Mouse (Mus musculus): ENCODE data around the gene Ap4m1.

GRCm38 (mm10) chr5:138155443-138155976 is 16.3 kb upstream of the Ap4m1 start, which contains the start of gene Zfp113:
- TF ChIP-seq POLR2A (IDR thresholded peaks at IDR 0.05; ENCODE audit: borderline replicate concordance, control insufficient read depth, low read depth, low read length) = peak; percentile 51; the same call in 1 of the 2 replicates
- TF ChIP-seq CTCF (IDR thresholded peaks at IDR 0.05; ENCODE audit: control insufficient read depth, insufficient read depth, low read length) = peak; percentile 97

Measured in bone marrow, adult 2 months (tissue).